Mouse (Mus musculus): ENCODE results near the gene Atp5l. TPM values are rescaled to one million over a fixed set of nuclear protein-coding genes. Genes with fewer than 3 reads are reported as not detected.

The Atp5l gene
- total RNA-seq, 2 experiments from 2014 or later, result 339 to 353 TPM

GRCm38 (mm10) chr9:44873665-44874064 lies 46.9 kb downstream of the Atp5l start:
- intact Hi-C loops (cut with DNase I), result no loop called here
- DNase-seq (ENCODE audit: low spot score in 2 of 2), result no peak

- no peak for DNase-seq (ENCODE audit: low spot score in 2 of 2)
- intact Hi-C loops (cut with DNase I), result no loop called here
Observed at GRCm38 (mm10) chr9:44868336-44869094, 52.0 kb downstream of the Atp5l start.

- no peak for DNase-seq (ENCODE audit: low spot score in 2 of 2)
- intact Hi-C loops (cut with DNase I), result no loop called here
Observed at GRCm38 (mm10) chr9:44867664-44868063, 52.9 kb downstream of the Atp5l start.

DNA sequence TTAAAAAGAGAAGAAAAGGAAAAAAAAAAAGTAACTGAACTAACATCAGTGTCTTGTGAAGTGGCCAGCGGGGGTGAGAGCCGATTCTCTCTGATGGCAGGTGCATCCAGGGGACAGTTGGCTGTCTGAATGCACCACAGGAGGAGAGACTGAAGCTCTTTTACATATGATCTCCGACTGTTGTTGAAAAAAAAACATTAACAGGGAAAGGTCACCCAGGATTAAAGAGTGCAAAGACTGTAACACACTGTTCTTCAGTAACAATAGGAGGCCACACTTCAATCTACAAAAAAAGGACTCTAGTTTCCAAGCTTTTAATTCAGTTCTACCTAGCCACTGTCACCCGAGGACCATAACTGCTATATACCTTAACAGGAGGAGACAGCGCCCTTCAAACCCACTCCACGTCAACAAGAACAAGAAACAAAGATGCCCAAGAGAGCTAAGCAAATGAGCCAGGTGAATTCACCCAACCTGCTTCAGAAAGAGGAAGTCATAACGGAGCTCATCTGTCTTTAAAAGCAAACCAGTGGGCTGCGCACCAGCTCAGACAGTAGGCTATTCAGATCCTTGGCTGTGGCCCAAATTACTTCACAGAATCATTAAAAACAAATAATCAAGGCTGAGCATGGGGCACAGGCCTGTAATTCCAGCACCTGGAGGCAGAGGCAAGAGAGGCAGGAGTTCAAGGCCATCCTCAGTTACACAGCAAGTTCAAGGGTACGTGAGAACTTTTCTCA lies 53.9 kb downstream of the Atp5l start:
- intact Hi-C loops (cut with DNase I), result no loop called here
- no peak for DNase-seq (ENCODE audit: low spot score in 2 of 2)

Other genes with a start within 250 kb of the Atp5l start
- under 1 TPM; 0.25 to 0.34 TPM for gene Treh, start 247.5 kb downstream of the Atp5l start, total RNA-seq (2021)
- gene Phldb1, start 185.5 kb downstream of the Atp5l start, total RNA-seq (2021), result 10 to 100 TPM; 54.9 to 70.7 TPM
- 100 to 1,000 TPM in 1 of 2 experiments, 10 to 100 TPM in 1; 98.0 to 103 TPM for gene Arcn1, start 152.9 kb downstream of the Atp5l start, total RNA-seq (2021)
- 10 to 100 TPM; 68.8 to 83.5 TPM for gene Ift46, start 152.8 kb downstream of the Atp5l start, total RNA-seq (2021)
- gene Tmem25, start 121.4 kb downstream of the Atp5l start, total RNA-seq (2021), result 10 to 100 TPM; 49.0 to 53.0 TPM
- gene Ttc36, start 117.7 kb downstream of the Atp5l start, total RNA-seq (2021), result under 1 TPM in 1 of 2 experiments, not detected in 1; 0.99 TPM
- 10 to 100 TPM; 54.6 to 58.6 TPM for gene Kmt2a, start 39.4 kb downstream of the Atp5l start, total RNA-seq (2021)
- 10 to 100 TPM; 73.0 to 75.4 TPM for gene Ube4a, start 44.9 kb upstream of the Atp5l start, total RNA-seq (2021)
- gene Cd3g, start 59.7 kb upstream of the Atp5l start, total RNA-seq (2021), result not detected
- not detected for gene Cd3d, start 61.0 kb upstream of the Atp5l start, total RNA-seq (2021)
- not detected for gene Cd3e, start 88.9 kb upstream of the Atp5l start, total RNA-seq (2021)
- 1 to 10 TPM; 1.3 to 1.9 TPM for gene Mpzl2, start 119.1 kb upstream of the Atp5l start, total RNA-seq (2021)
- gene Mpzl3, start 134.4 kb upstream of the Atp5l start, total RNA-seq (2021), result 1 to 10 TPM; 4.0 to 6.4 TPM
- under 1 TPM; 0.87 to 0.89 TPM for gene Jaml, start 158.4 kb upstream of the Atp5l start, total RNA-seq (2021)
- gene Scn2b, start 197.0 kb upstream of the Atp5l start, total RNA-seq (2021), result 100 to 1,000 TPM; 245 to 264 TPM
- 100 to 1,000 TPM in 1 of 2 experiments, 10 to 100 TPM in 1; 26.7 to 103 TPM for gene Scn4b, start 217.7 kb upstream of the Atp5l start, total RNA-seq (2021)

Measured in left cerebral cortex, postnatal 25 days (tissue).